Mouse (Mus musculus) C2C12 (cell line): ENCODE results near the gene Klhdc7b. TPM values are rescaled to one million over a fixed set of nuclear protein-coding genes. Genes with fewer than 3 reads are reported as not detected.

ENCODE experiments used
- H3K27me3 ChIP-seq: one replicate; pipeline ENCODE4 v1.6.1; 2011; ENCODE audit not compliant: control insufficient read depth, insufficient read depth, insufficient read length
- H3K36me3 ChIP-seq: one replicate; pipeline ENCODE4 v1.6.1; 2011; ENCODE audit not compliant: control insufficient read depth, insufficient read depth
- H3K4me3 ChIP-seq: one replicate; pipeline ENCODE4 v1.5.1; 2011; ENCODE audit warnings: mild to moderate bottlenecking, control low read depth; ENCODE audit not compliant: poor library complexity, insufficient read depth, severe bottlenecking
- H3K79me2 ChIP-seq: one replicate; pipeline ENCODE4 v1.6.1; 2011; ENCODE audit not compliant: control insufficient read depth, insufficient read depth
- H3K79me3 ChIP-seq: one replicate; pipeline ENCODE4 v1.6.1; 2011; ENCODE audit warnings: low read depth, control low read depth
- H3ac ChIP-seq: one replicate; pipeline ENCODE3; 2011; ENCODE audit warnings: low read depth; ENCODE audit not compliant: control insufficient read depth, insufficient read length
- CEBPB ChIP-seq: IDR thresholded peaks from one replicate; pipeline ENCODE4 v1.6.1; 2011; ENCODE audit warnings: low read depth, mild to moderate bottlenecking, control low read depth, moderate library complexity
- CTCF ChIP-seq: IDR thresholded peaks from one replicate; pipeline ENCODE4 v1.5.1; 2011; ENCODE audit not compliant: control insufficient read depth, insufficient read depth, insufficient read length
- FOSL1 ChIP-seq: IDR thresholded peaks from one replicate; pipeline ENCODE4 v1.8.0; 2011; ENCODE audit warnings: mild to moderate bottlenecking, low read length; ENCODE audit not compliant: poor library complexity, insufficient read depth, severe bottlenecking
- MAX ChIP-seq: IDR thresholded peaks from one replicate; pipeline ENCODE4 v1.6.1; 2011; ENCODE audit warnings: mild to moderate bottlenecking, control low read depth
- MYOD1 ChIP-seq: IDR thresholded peaks from one replicate; pipeline ENCODE4 v1.6.1; 2011; ENCODE audit warnings: low read depth; ENCODE audit not compliant: control insufficient read depth, insufficient read length
- MYOG ChIP-seq: IDR thresholded peaks from one replicate; pipeline ENCODE4 v1.6.1; 2011; ENCODE audit not compliant: control insufficient read depth, insufficient read length; ENCODE audit errors: extremely low read depth
- USF1 ChIP-seq: IDR thresholded peaks from one replicate; pipeline ENCODE4 v1.6.1; 2011; ENCODE audit warnings: low read depth, mild to moderate bottlenecking, control low read depth, moderate library complexity
- polyA plus RNA-seq: library from polyadenylated mRNA; unstranded; fragments of >200 nt; fragmentation: generic; extraction: Trizol; gene quantifications from one replicate; pipeline ENCODE4 v1.2.1, GENCODE M21; 2012; ENCODE audit warnings: missing spikeins

The Klhdc7b gene
- polyA plus RNA-seq, 1 experiment = not detected

DNA sequence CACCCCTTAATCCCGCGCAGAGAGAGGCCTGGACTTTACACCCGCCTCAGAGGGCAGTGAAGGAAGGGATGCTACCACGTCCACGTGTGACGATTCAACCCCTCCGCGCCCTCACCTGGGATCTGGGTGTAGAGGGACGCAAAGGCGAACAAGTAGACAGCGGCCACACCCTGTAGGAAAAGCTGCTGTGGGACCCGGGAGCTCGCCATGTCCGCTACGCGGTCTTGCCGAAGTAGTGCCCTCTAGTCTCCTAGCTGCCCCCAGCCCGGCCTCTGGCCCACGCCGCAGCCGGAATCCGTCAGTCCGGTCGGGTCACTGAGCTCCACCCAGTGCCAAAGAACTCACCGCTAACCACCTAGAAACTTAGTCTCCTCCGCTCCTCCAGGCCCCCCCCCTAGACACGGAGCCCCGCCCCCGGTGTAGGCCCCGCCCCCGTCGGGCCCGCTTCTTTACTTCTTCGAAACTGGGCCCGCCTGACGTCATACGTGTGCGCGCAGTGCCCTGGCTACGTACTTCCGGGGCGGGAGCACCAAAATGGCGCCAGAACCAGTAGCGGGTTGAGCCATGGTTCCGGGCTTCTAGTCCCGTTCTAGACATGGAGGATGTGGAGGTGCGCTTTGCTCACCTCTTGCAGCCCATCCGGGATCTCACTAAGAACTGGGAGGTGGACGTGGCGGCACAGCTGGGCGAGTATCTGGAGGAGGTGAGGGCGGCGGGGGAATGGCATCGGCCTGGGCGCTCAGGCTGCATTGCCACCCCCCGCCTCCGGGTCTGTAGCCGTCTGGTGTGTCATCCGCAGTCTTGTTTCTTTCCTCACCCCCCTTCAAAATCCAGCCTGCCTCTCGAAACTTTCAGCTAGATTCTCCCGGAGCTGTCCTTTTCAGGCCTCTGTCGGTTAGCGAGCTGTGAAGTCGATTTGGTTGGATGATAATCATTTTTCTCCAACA, 29.2 kb upstream of the Klhdc7b start, which contains the start of the genes Lmf2 and Ncaph2:
Gene Lmf2 (minus strand): TSS at position 419 of the 947 bp plus-strand sequence.
Gene Ncaph2 (plus strand): TSS at position 479 of the 947 bp plus-strand sequence.
- Histone ChIP-seq H3K36me3 (peaks cover 61% of the 10 kb centered on the region), H3K79me2 (peaks cover 80% of the 10 kb centered on the region), H3K27me3 (no peaks in the 10 kb centered on the region), H3K4me3 (peak within 1 kb of the TSS; percentile 94), H3ac (peak within 1 kb of the TSS; percentile 87), H3K79me3 (peaks cover 58% of the 10 kb centered on the region)
- TF ChIP-seq CEBPB (no peak), USF1 (no peak), MAX (no peak)

DNA sequence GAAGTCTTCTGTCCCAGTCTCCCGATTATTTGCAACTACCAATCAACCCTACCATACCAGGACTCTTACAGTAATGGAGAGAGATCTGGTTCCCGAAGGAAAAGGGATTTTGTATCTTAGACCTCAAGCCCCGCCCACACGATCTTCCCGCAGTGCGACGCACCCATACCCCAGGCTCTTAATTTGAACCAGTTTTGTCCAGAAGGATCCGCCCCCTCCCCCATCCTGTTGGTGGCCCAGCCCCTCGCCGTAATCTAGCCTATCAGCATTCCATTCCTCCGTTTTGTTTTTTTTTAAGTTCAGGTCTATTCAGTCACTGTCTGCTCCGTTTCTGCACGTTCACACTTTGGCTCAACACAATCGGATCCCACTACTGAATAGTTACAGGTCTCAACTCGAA, 28.3 kb upstream of the Klhdc7b start:
- Histone ChIP-seq H3K79me3 (peaks cover 65% of the 10 kb centered on the region), H3K27me3 (no peaks in the 10 kb centered on the region), H3K36me3 (peaks cover 61% of the 10 kb centered on the region), H3K79me2 (peaks cover 89% of the 10 kb centered on the region), H3ac (peak overlapping the region; percentile 81), H3K4me3 (peak overlapping the region; percentile 94)
- TF ChIP-seq CTCF (no peak), MAX (peak; percentile 61)

DNA sequence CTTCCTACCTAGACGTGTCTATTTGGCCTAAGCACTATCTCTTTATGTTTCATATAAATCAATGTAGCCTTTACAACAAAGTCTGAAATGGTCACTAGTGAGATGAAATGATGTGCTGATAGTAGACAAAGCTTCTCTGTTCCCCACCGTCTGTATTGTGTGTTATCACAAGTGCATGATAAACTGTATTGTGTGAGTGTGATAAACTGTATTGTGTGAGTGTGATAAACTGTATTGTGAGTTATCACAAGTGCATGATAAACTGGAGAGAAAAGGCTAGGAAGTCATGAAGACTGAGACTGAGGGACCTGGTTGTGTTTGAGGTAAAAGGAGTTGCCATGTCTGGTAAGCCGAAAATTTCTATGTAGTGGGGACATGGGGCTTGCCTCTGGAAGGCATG, 25.9 kb upstream of the Klhdc7b start:
- Histone ChIP-seq H3ac (no peak overlapping the region), H3K79me3 (peaks cover 67% of the 10 kb centered on the region), H3K36me3 (peaks cover 60% of the 10 kb centered on the region), H3K4me3 (no peak overlapping the region), H3K27me3 (no peaks in the 10 kb centered on the region), H3K79me2 (peaks cover 96% of the 10 kb centered on the region)
- TF ChIP-seq FOSL1 = no peak
- no peak for TF ChIP-seq CTCF
- TF ChIP-seq MYOD1 = no peak
- TF ChIP-seq USF1 = no peak
- TF ChIP-seq MYOG = no peak
- TF ChIP-seq CEBPB = no peak
- TF ChIP-seq MAX = no peak

DNA sequence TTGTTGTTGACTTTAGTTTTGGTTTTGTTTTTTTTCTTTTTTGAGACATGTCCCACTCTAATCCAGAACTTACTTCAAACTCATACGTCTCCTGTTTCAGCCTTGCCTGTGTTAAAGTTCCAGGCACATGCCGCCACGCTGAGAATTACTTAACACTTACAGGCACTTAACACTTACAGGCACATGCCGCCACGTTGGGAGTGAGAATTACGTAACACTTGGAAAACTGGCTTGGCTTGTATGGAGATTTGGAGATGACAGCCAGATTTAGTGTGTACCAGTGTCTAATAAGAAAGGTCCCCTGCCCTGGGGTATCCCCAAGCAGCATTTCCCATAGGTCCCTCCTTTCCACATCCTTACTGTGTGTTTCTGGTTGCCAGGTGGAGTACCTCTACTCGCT, 21.7 kb upstream of the Klhdc7b start:
- H3K79me2 ChIP-seq = peaks cover 54% of the 10 kb centered on the region
- no peak overlapping the region for H3K4me3 ChIP-seq
- H3K36me3 ChIP-seq = peaks cover 95% of the 10 kb centered on the region
- TF ChIP-seq MYOD1 = no peak
- TF ChIP-seq CTCF = no peak
- TF ChIP-seq MAX = no peak
- no peak for TF ChIP-seq MYOG
- no peak for TF ChIP-seq CEBPB
- no peak for TF ChIP-seq USF1
- no peak for TF ChIP-seq FOSL1
- H3ac ChIP-seq = no peak overlapping the region
- H3K79me3 ChIP-seq = peaks cover 37% of the 10 kb centered on the region
- no peaks in the 10 kb centered on the region for H3K27me3 ChIP-seq

DNA sequence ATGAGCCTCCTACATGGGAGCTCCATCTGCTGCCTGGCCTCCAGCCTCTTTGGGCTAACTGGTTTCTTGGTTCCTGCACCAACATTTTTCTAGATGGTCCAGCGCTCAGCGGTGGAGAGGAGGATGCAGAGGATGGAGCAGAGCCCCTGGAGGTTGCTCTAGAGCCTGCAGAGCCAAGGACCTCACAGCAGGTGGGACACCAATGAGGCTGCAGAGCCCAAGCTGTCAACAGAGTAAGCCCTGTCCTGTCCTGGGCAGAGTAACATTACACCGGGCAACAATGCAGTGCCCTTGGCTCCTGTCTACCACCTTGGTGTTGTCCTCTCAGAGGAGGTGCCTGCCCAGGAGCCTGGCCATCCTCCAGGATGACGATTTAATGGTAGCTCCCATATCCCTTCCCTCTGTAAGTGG, 19.6 kb upstream of the Klhdc7b start:
- Histone ChIP-seq H3K27me3 (no peaks in the 10 kb centered on the region), H3K79me2 (peaks cover 33% of the 10 kb centered on the region), H3K79me3 (peaks cover 17% of the 10 kb centered on the region), H3K36me3 (peaks cover 99% of the 10 kb centered on the region), H3K4me3 (no peak overlapping the region), H3ac (no peak overlapping the region)
- no peak for TF ChIP-seq CEBPB
- TF ChIP-seq USF1 = no peak

DNA sequence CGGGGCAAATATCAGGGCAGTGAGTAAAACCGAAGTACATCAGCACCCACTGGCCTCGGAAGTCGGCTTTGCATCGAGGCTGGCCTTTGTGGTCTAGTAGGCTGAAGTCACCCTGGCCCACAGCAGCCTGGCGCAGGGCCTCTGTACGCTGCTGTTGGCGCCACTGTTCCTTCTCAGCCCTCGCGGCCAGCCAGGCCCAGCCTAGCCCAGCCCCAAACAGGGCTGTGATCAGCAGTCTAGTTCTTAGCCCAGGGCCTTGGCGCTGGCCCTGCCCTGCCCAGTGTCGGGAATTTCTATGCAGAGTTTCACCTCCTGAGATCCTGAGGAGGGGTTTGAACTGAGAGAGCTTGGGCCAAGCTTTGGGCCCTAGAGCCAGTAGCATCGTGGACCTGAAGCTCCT, 12.6 kb upstream of the Klhdc7b start:
- Histone ChIP-seq H3ac (no peak overlapping the region), H3K27me3 (peaks cover 6% of the 10 kb centered on the region), H3K79me3 (peaks cover 13% of the 10 kb centered on the region), H3K4me3 (no peak overlapping the region), H3K36me3 (peaks cover 58% of the 10 kb centered on the region), H3K79me2 (peaks cover 30% of the 10 kb centered on the region)
- TF ChIP-seq MYOD1 = no peak
- TF ChIP-seq USF1 = no peak
- no peak for TF ChIP-seq FOSL1
- TF ChIP-seq CEBPB = no peak
